Mouse (Mus musculus): ENCODE measurements at regions not wholly inside any gene's neighbourhood (a gene's known extent, or its start where the extent isn't known, plus 50 kb on each side); places are given as distances from the start of the nearest gene placed in this dataset.

GRCm38 (mm10) chr2:74997736-74998135 lies 172.1 kb downstream of the Mtx2 start:
- no peaks in the 10 kb centered on the region for H3K9me3 ChIP-seq
- peaks cover 15% of the 10 kb centered on the region for H3K4me1 ChIP-seq
- H3K4me3 ChIP-seq = no peak overlapping the region
- no peak overlapping the region for H3K27ac ChIP-seq
- H3K27me3 ChIP-seq (ENCODE audit: poor library complexity, severe bottlenecking) = 0 out of 2 replicates have a peak, but pooled peaks cover 3% of the 10 kb centered on the region
- 97% methylated on average over 1 of the region's 1 CpGs for WGBS
- DNase-seq (ENCODE audit: extremely low spot score, low spot score) = no peak
- no peaks in the 10 kb centered on the region for H3K36me3 ChIP-seq (replicated peaks)

DNA sequence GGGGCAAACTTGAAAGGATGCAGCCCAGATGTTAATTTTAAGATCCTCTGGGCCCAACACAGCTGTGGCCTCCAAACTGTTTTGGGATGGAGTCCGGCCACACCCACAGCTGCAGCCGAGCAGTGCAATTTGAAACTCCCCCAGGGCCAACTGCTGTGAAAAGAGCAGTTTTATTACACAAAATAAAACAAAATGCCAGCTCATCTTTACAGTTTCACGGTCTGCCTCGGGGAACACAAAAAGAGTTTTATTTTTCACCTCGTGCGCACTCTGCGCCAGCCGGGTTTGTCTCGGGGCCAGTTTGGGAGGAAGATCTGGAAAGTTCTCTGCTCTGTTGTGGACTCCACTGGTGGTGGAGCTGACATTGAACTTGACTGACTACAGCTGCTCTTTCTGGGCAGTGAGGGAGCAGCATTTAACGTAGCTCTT lies 174.8 kb downstream of the Mtx2 start:
- peak; percentile 18 for DNase-seq (ENCODE audit: extremely low spot score, low spot score)
- Histone ChIP-seq H3K36me3 (replicated peaks) (no peaks in the 10 kb centered on the region), H3K4me1 (peaks cover 11% of the 10 kb centered on the region), H3K27ac (no peak overlapping the region), H3K9me3 (no peaks in the 10 kb centered on the region), H3K4me3 (no peak overlapping the region), H3K27me3 (ENCODE audit: poor library complexity, severe bottlenecking) (0 out of 2 replicates have a peak, but pooled peaks cover 3% of the 10 kb centered on the region)
- WGBS = 61% methylated on average over 10 of the region's 10 CpGs

DNA sequence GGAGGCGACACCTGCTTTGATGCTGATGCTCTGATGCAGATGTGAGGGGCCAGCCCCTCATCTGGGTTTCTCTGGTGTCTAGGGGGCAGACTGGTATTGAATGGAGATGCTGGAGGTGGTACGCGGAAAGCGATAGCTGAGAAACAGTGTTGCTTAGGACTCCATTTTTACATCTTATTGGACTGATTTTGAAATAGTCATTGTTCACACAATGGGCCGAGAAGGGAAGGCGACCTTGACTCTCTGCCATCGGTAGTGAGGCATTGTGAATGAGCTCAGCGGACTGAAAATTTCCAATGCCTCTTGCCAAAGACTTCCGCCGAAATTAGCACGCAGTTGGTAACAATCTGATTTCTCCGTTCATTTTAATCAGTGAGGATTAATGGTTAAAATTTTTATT lies 177.0 kb downstream of the Mtx2 start:
- Histone ChIP-seq H3K4me3 (no peak overlapping the region), H3K27ac (no peak overlapping the region), H3K36me3 (replicated peaks) (no peaks in the 10 kb centered on the region), H3K27me3 (ENCODE audit: poor library complexity, severe bottlenecking) (0 out of 2 replicates have a peak, but pooled peaks cover 3% of the 10 kb centered on the region), H3K4me1 (peaks cover 11% of the 10 kb centered on the region), H3K9me3 (no peaks in the 10 kb centered on the region)
- WGBS = 87% methylated on average over 12 of the region's 12 CpGs
- no peak for DNase-seq (ENCODE audit: extremely low spot score, low spot score)

DNA sequence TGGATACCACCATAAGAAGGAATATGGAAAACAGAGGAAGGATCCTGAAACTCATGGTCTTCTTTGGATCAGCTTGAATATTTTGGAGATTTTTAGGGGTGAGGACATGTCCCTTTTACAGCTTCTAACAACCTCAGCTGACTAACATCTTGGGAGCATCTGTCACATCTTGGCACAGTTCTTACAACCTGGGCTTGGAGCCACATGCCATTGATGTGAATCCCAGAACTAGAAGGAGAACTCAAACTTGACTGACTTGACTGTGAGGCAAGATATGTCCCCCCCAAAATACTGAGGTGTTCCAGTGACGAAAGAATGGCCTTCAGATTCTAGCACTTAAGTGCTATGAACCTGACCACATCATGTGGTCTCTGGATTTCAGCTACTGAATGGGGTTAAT lies 182.5 kb downstream of the Mtx2 start:
- Histone ChIP-seq H3K9me3 (no peaks in the 10 kb centered on the region), H3K4me3 (no peak overlapping the region), H3K27ac (no peak overlapping the region), H3K27me3 (ENCODE audit: poor library complexity, severe bottlenecking) (no peaks in the 10 kb centered on the region), H3K36me3 (replicated peaks) (no peaks in the 10 kb centered on the region), H3K4me1 (0 out of 2 replicates have a peak, but pooled peaks cover 9% of the 10 kb centered on the region)
- no peak for DNase-seq (ENCODE audit: extremely low spot score, low spot score)
- WGBS = 80% methylated on average over 1 of the region's 1 CpGs

DNA sequence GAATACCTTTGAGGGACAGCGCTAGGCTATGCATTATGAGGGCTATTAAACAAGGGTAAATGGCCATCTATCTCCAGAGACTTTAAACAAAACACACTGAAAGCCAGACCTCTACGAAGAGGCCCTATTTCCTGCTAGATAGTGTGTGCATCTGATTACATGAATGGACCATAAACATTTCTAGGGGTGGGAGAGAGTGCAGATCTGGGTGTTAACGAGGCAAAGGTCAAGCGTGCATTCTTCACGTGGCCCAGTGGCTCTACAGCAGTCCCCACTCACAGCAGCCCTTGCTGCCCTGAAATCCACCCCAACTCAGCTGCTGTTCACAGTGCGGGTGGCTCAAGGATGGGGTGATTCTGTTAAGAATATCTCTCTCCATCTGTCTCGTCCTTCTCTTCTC lies 185.0 kb downstream of the Mtx2 start:
- DNase-seq (ENCODE audit: extremely low spot score, low spot score) = no peak
- Histone ChIP-seq H3K27ac (no peak overlapping the region), H3K9me3 (no peaks in the 10 kb centered on the region), H3K4me1 (0 out of 2 replicates have a peak, but pooled peaks cover 9% of the 10 kb centered on the region), H3K27me3 (ENCODE audit: poor library complexity, severe bottlenecking) (no peaks in the 10 kb centered on the region), H3K36me3 (replicated peaks) (no peaks in the 10 kb centered on the region), H3K4me3 (no peak overlapping the region)
- WGBS = 73% methylated on average over 7 of the region's 7 CpGs

DNA sequence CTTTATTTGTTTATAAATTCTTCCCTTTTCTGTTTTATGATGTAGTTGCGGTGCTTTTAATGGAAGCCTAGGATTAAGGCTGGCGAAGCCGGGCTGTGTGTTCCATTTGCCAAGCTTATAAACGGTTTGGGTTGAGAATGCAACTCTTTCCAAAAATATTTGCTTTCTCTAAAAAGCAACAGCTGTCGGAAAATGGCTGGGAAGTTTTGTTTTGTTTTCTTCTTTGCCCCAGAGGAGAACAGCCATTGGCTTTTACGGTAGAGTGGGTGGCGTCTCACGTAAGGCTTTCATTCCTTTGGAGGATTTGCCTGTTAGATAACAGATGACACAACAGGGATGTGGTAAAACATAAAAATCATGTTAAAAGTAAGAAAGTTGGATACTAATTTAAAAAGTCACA lies 186.4 kb downstream of the Mtx2 start:
- no peaks in the 10 kb centered on the region for H3K36me3 ChIP-seq (replicated peaks)
- no peaks in the 10 kb centered on the region for H3K27me3 ChIP-seq (ENCODE audit: poor library complexity, severe bottlenecking)
- no peak for DNase-seq (ENCODE audit: extremely low spot score, low spot score)
- no peak overlapping the region for H3K27ac ChIP-seq
- H3K9me3 ChIP-seq = no peaks in the 10 kb centered on the region
- WGBS = 86% methylated on average over 8 of the region's 8 CpGs
- H3K4me3 ChIP-seq = no peak overlapping the region
- H3K4me1 ChIP-seq = 0 out of 2 replicates have a peak, but pooled peaks cover 9% of the 10 kb centered on the region

GRCm38 (mm10) chr2:75014994-75015728 lies 189.6 kb downstream of the Mtx2 start:
- H3K9me3 ChIP-seq = no peaks in the 10 kb centered on the region
- DNase-seq (ENCODE audit: extremely low spot score, low spot score) = no peak
- no peaks in the 10 kb centered on the region for H3K27me3 ChIP-seq (ENCODE audit: poor library complexity, severe bottlenecking)
- no peaks in the 10 kb centered on the region for H3K36me3 ChIP-seq (replicated peaks)
- H3K4me3 ChIP-seq = no peak overlapping the region
- 86% methylated on average over 16 of the region's 16 CpGs for WGBS
- H3K27ac ChIP-seq = no peak overlapping the region
- H3K4me1 ChIP-seq = 0 out of 2 replicates have a peak, but pooled peaks cover 5% of the 10 kb centered on the region

GRCm38 (mm10) chr2:75019459-75019858 lies 193.9 kb downstream of the Mtx2 start:
- no peak for DNase-seq (ENCODE audit: extremely low spot score, low spot score)
- H3K4me1 ChIP-seq = 0 out of 2 replicates have a peak, but pooled peaks cover 4% of the 10 kb centered on the region
- no peak overlapping the region for H3K27ac ChIP-seq
- no peaks in the 10 kb centered on the region for H3K36me3 ChIP-seq (replicated peaks)
- H3K27me3 ChIP-seq (ENCODE audit: poor library complexity, severe bottlenecking) = no peaks in the 10 kb centered on the region
- no peak overlapping the region for H3K4me3 ChIP-seq
- WGBS = 79% methylated on average over 7 of the region's 7 CpGs
- no peaks in the 10 kb centered on the region for H3K9me3 ChIP-seq

- no peak overlapping the region for H3K27ac ChIP-seq
- no peak for DNase-seq (ENCODE audit: extremely low spot score, low spot score)
- 66% methylated on average over 7 of the region's 7 CpGs for WGBS
- H3K4me1 ChIP-seq = 0 out of 2 replicates have a peak, but pooled peaks cover 4% of the 10 kb centered on the region
- no peaks in the 10 kb centered on the region for H3K27me3 ChIP-seq (ENCODE audit: poor library complexity, severe bottlenecking)
- no peaks in the 10 kb centered on the region for H3K36me3 ChIP-seq (replicated peaks)
- no peaks in the 10 kb centered on the region for H3K9me3 ChIP-seq
- no peak overlapping the region for H3K4me3 ChIP-seq
These were observed 196.0 kb downstream of the Mtx2 start for GRCm38 (mm10) chr2:75021639-75022038.

DNA sequence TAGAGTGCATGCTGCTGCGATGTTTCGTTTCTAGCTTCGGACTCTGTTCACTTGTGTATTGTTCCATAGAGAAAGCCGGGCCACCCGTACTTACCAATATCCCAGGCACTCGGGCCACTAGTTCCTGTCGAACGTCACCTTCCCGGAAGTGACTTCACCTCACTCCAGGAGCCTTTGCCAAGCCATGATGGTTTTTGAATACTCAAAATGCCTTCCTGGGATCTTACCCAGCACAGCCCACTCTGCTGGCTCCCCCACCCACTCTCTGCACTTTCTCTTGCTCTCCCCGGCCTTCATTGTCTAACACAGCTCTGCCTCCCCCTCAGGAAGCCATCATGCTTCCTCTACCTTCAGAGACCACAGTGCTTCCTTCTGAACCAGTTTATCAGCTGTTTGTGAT lies 202.5 kb downstream of the Mtx2 start:
- H3K27ac ChIP-seq = no peak overlapping the region
- DNase-seq (ENCODE audit: extremely low spot score, low spot score) = no peak
- H3K4me1 ChIP-seq = 0 out of 2 replicates have a peak, but pooled peaks cover 3% of the 10 kb centered on the region
- H3K9me3 ChIP-seq = no peaks in the 10 kb centered on the region
- H3K36me3 ChIP-seq (replicated peaks) = no peaks in the 10 kb centered on the region
- H3K4me3 ChIP-seq = no peak overlapping the region
- WGBS = 90% methylated on average over 10 of the region's 10 CpGs
- no peaks in the 10 kb centered on the region for H3K27me3 ChIP-seq (ENCODE audit: poor library complexity, severe bottlenecking)

- no peak for DNase-seq (ENCODE audit: extremely low spot score, low spot score)
- H3K9me3 ChIP-seq = no peaks in the 10 kb centered on the region
- H3K36me3 ChIP-seq (replicated peaks) = no peaks in the 10 kb centered on the region
- H3K27me3 ChIP-seq (ENCODE audit: poor library complexity, severe bottlenecking) = no peaks in the 10 kb centered on the region
- H3K4me1 ChIP-seq = 0 out of 2 replicates have a peak, but pooled peaks cover 3% of the 10 kb centered on the region
- WGBS = 58% methylated on average over 8 of the region's 8 CpGs
- H3K27ac ChIP-seq = no peak overlapping the region
- no peak overlapping the region for H3K4me3 ChIP-seq
These were observed 203.6 kb downstream of the Mtx2 start for GRCm38 (mm10) chr2:75029089-75029693.

DNA sequence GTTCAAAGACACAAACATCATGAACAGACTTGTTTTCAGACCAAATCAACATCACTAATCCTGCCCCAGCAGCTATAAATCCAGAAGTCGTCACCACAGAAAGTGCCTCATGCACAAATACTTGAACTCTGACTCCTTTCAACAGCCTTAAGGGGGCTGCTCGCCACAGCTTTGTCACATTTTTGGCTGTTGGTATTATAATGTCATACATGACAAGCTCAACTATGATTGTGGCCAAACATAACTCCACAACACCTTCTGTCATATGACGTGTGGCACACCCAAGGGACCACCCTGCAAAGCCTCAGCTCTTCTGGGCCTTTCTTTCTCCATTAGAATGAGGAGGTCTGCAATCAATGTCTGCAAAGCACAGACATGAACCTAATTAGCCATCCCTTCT lies 209.1 kb downstream of the Mtx2 start:
- 77% methylated on average over 3 of the region's 3 CpGs for WGBS
- no peaks in the 10 kb centered on the region for H3K27me3 ChIP-seq (ENCODE audit: poor library complexity, severe bottlenecking)
- no peak overlapping the region for H3K27ac ChIP-seq
- DNase-seq (ENCODE audit: extremely low spot score, low spot score) = no peak
- H3K36me3 ChIP-seq (replicated peaks) = no peaks in the 10 kb centered on the region
- no peaks in the 10 kb centered on the region for H3K4me1 ChIP-seq
- no peak overlapping the region for H3K4me3 ChIP-seq
- no peaks in the 10 kb centered on the region for H3K9me3 ChIP-seq

DNA sequence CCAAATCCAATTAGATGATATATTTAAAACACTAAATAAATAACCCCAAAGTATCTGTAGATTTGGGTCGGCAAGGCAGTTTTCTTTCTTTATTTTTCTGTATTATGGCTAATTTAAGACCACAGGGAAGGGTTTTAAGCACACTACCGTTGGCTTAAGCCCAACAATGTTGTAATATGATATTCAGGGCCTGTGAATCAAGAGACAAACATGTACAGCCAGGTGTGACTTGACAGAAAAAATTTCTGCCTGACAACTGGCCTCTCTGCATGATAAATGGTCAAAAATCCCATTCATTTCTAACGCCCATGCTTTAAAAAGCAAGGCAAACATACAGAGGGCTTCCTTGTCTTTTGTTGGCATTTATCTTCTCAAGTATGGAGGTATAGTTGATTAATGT lies 213.5 kb downstream of the Mtx2 start:
- H3K27me3 ChIP-seq (ENCODE audit: poor library complexity, severe bottlenecking) = no peaks in the 10 kb centered on the region
- no peaks in the 10 kb centered on the region for H3K4me1 ChIP-seq
- DNase-seq (ENCODE audit: extremely low spot score, low spot score) = no peak
- 69% methylated on average over 3 of the region's 3 CpGs for WGBS
- no peak overlapping the region for H3K27ac ChIP-seq
- no peaks in the 10 kb centered on the region for H3K9me3 ChIP-seq
- no peak overlapping the region for H3K4me3 ChIP-seq
- H3K36me3 ChIP-seq (replicated peaks) = no peaks in the 10 kb centered on the region

Measured in forebrain, embryonic 10.5 days (tissue).